Mouse (Mus musculus): ENCODE measurements around the gene Srr. TPM values are rescaled to one million over a fixed set of nuclear protein-coding genes. Genes with fewer than 3 reads are reported as not detected.

Gene Srr
- 11.9 and 12.9 TPM in 2 replicates for polyA plus RNA-seq (2015; fragmentation: Nextera tagmentation; extraction: Ambion mirVana)

DNA sequence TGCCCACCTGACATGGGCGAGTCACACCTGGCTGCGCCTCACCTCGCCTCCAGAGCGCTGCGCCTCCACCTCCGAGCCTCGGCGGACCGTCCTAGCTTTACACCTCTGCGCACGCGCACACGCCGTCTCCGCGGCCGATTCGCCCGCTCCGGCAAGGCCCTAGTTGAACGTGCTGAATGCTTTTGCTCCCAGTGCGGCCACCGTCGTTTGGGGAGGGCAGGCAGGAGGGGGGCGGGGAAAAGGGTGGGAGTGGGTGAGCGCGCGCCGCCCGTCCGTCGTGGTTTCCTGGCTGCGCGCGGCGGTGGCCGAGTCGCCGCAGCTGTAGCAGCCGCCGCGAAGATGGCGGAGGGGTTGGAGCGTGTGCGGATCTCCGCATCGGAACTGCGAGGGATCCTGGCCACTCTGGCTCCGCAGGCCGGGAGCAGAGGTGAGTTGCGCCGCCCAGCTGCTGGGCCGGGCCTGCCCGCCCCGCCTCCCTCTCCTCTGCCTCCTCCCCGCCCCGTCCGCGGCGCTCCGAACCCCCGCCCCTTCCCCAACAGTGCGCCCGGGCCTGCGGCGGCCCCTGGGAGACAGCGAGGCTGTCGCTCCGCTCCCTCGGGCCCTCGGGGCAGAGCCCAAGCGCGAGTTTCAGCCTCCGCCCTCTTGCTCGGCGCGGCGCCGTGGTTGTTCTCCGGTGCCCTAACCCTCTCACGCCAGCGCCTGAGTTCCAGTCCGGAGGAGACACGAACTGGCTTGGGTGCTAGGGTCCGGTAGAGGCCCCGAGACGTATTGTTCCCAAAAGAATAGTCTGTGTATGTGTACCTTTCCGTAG is at the start of gene Srr, which contains the start of gene Smg6:
Gene Srr (minus strand): TSS at position 372 of the 811 bp plus-strand sequence.
Gene Smg6 (plus strand): TSS at position 247 of the 811 bp plus-strand sequence.
- Histone ChIP-seq H3K36me3 (ENCODE audit: insufficient read depth, low read length) (0 out of 2 replicates have a peak, but pooled peaks cover 5% of the 10 kb centered on the region), H3K4me3 (ENCODE audit: low read depth, low read length) (peak within 1 kb of the TSS; percentile 90), H3K9me3 (ENCODE audit: low read length) (no peaks in the 10 kb centered on the region), H3K27ac (ENCODE audit: low read length) (peak within 1 kb of the TSS; percentile 98), H3K4me2 (replicated peaks; ENCODE audit: low read depth, low read length) (peak within 1 kb of the TSS; percentile 60), H3K4me1 (ENCODE audit: insufficient read depth, low read depth, low read length) (peaks cover 9% of the 10 kb centered on the region; the same call in 1 of the 2 replicates), H3K9ac (replicated peaks; ENCODE audit: low read depth) (peak within 1 kb of the TSS; percentile 95), H3K27me3 (replicated peaks; ENCODE audit: insufficient read depth, low read length) (no peaks in the 10 kb centered on the region)
- TF ChIP-seq CTCF (IDR thresholded peaks at IDR 0.05) (no peak; the same call in 1 of the 2 replicates), EP300 (IDR thresholded peaks at IDR 0.05) (no peak)
- ATAC-seq = peak; percentile 96
- WGBS = under 1% methylated on average over 51 of the region's 88 CpGs
- DNase-seq (ENCODE audit: low spot score) = peak; percentile 98

DNA sequence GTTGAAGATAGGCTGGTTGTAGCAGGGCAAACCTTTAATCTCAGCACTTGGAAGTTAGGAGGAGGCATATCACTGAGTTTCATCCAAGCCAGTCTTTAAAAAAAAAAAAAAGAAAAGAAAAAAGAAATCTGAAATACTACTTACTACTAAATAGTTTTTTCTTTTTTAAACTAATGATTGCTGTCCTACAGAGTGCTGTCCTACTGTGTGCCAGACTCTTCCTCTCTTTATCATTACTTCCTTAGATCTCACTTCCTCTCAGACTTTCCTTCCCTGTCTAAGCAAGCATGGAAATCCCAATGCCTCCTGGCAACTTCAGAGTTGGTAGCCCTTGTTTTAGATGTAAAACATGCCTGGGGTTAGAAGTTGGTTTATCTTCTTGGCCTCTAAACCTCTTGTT is 48.9 kb upstream of the Srr start:
- H3K4me3 ChIP-seq (ENCODE audit: low read depth, low read length) = no peak overlapping the region

DNA sequence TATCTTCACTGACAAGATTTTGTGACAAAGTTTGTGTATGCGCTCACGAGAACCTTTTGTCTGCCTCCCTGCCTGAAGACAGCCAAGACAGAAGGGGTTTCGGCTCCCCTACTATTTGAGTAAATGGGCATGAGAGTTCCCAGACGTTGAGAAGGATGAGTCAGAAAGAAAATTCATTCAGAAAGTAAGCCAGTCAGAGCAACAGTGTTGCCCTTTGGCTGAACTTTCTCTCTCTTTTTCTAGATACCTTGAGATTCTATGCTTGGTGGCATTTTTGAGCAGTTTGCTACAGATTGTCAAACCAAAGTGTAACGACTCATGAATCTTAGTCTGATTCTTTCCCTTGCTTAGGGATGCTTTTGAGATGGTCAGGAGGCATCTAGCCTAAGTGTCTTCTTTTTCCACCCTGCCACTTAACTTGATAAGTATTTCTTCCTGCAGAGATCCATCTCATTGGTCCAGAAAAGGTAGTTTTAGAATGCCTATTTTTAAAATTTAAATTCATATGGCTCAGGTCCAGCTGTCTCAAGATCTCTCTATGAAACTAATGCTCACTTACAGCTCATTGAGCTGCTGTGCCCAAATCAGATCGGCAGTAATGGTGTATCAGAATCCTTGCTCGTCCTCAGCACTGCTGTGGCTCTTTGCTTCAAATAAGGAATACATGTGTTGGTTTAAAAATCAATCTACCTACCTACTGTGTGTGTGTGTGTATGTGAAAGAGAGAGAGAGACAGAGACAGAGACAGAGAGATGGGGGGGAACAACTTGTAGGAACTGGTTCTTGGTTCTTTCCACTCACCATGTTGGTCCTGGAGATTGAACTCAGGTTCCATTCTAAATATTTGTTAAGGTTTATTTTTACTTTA is 47.8 kb upstream of the Srr start:
- Histone ChIP-seq H3K4me3 (ENCODE audit: low read depth, low read length) (no peak overlapping the region), H3K27me3 (replicated peaks; ENCODE audit: insufficient read depth, low read length) (no peaks in the 10 kb centered on the region), H3K9me3 (ENCODE audit: low read length) (no peaks in the 10 kb centered on the region), H3K27ac (ENCODE audit: low read length) (no peak overlapping the region), H3K9ac (replicated peaks; ENCODE audit: low read depth) (no peak overlapping the region), H3K4me2 (replicated peaks; ENCODE audit: low read depth, low read length) (no peak overlapping the region), H3K36me3 (ENCODE audit: insufficient read depth, low read length) (no peaks in the 10 kb centered on the region), H3K4me1 (ENCODE audit: insufficient read depth, low read depth, low read length) (no peaks in the 10 kb centered on the region)
- ATAC-seq (no peak), DNase-seq (ENCODE audit: low spot score) (no peak)
- TF ChIP-seq CTCF (IDR thresholded peaks at IDR 0.05) (no peak), EP300 (IDR thresholded peaks at IDR 0.05) (no peak)
- WGBS = 75% methylated on average over 7 of the region's 7 CpGs

More for the DNA sequence above, 48.9 kb upstream of the Srr start:
- Histone ChIP-seq H3K9me3 (ENCODE audit: low read length) (no peaks in the 10 kb centered on the region), H3K27ac (ENCODE audit: low read length) (no peak overlapping the region), H3K27me3 (replicated peaks; ENCODE audit: insufficient read depth, low read length) (no peaks in the 10 kb centered on the region), H3K4me2 (replicated peaks; ENCODE audit: low read depth, low read length) (no peak overlapping the region), H3K36me3 (ENCODE audit: insufficient read depth, low read length) (no peaks in the 10 kb centered on the region), H3K4me1 (ENCODE audit: insufficient read depth, low read depth, low read length) (no peaks in the 10 kb centered on the region), H3K9ac (replicated peaks; ENCODE audit: low read depth) (no peak overlapping the region)
- no peak for TF ChIP-seq EP300 (IDR thresholded peaks at IDR 0.05)
- no peak for TF ChIP-seq CTCF (IDR thresholded peaks at IDR 0.05)
- DNase-seq (ENCODE audit: low spot score) (no peak), ATAC-seq (no peak)

DNA sequence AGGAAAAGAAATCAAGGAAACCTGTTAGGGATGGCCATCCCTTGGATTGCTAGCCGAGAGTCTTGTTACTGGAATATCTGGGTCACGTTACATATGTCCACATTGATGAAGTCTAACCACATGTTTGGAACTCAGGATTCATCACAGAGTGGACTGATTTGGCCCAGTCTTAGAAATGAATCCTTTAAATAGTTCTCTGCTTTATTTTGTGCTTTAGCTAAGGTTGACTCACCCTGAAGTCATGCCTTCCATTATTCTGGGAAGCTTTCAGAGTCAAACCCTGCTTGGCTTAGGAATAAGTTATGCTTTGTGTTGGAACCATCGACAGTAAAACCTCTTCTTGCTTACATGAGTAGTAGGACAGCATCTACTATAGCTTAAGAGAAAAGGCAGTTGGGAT is 39.8 kb upstream of the Srr start:
- TF ChIP-seq CTCF (IDR thresholded peaks at IDR 0.05) = no peak
- TF ChIP-seq EP300 (IDR thresholded peaks at IDR 0.05) = no peak
- ATAC-seq (no peak), DNase-seq (ENCODE audit: low spot score) (no peak)
- Histone ChIP-seq H3K9me3 (ENCODE audit: low read length) (no peaks in the 10 kb centered on the region), H3K4me2 (replicated peaks; ENCODE audit: low read depth, low read length) (no peak overlapping the region), H3K27ac (ENCODE audit: low read length) (no peak overlapping the region), H3K36me3 (ENCODE audit: insufficient read depth, low read length) (no peaks in the 10 kb centered on the region), H3K27me3 (replicated peaks; ENCODE audit: insufficient read depth, low read length) (no peaks in the 10 kb centered on the region), H3K4me3 (ENCODE audit: low read depth, low read length) (no peak overlapping the region), H3K9ac (replicated peaks; ENCODE audit: low read depth) (no peak overlapping the region), H3K4me1 (ENCODE audit: insufficient read depth, low read depth, low read length) (no peaks in the 10 kb centered on the region)
- 89% methylated on average over 3 of the region's 3 CpGs for WGBS

DNA sequence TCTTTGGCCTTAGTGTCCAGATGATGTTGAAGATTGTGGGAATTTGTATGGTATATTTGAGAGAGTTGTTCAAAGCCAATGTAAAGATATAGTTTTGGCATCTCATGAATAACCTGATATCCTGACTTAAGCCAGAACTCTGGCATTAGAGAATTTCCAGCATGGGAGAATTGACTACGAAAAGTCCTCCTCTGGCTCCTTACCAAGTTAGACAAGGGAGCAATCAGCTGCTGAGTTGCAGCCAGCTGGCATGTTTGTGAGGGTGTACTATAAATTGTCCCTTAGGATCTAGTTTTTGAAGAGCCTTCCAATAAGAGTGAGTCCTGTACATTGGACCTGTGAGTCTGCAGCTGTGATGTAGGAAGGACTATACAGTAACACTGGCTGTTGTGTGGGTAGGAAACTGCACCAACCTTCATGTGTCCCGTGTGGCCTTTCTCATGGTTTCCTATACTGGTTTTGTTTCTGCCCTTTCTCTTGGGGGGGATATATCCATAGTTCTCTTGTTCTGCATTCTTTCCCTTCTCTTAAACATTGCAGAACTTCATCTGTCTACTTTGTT is 37.2 kb upstream of the Srr start:
- 69% methylated on average over 2 of the region's 2 CpGs for WGBS
- no peak overlapping the region for H3K27ac ChIP-seq (ENCODE audit: low read length)

DNA sequence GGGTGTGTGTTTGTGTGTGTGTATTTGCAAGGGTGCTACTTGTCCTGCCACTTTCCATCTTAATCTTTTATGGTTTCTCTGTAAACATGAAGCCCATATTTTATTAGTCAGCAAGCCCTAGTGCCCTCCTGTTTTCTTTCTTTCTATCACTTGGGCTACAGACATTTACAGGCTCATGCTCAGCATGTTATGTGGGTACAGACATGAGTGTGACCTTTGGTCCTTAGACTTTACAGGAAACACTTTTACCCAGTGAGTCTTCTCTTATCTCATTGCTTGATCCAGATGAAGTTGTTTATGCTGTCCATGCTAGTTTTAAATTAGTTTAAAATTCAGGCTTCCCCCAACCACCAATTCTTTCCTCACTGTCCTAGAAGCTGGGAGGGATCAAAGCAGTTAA is 36.2 kb upstream of the Srr start:
- no peak overlapping the region for H3K4me2 ChIP-seq (replicated peaks; ENCODE audit: low read depth, low read length)
- no peak overlapping the region for H3K27ac ChIP-seq (ENCODE audit: low read length)
- no peaks in the 10 kb centered on the region for H3K9me3 ChIP-seq (ENCODE audit: low read length)
- DNase-seq (ENCODE audit: low spot score) (no peak), ATAC-seq (no peak)
- no peaks in the 10 kb centered on the region for H3K27me3 ChIP-seq (replicated peaks; ENCODE audit: insufficient read depth, low read length)
- H3K4me3 ChIP-seq (ENCODE audit: low read depth, low read length) = no peak overlapping the region
- no peak overlapping the region for H3K9ac ChIP-seq (replicated peaks; ENCODE audit: low read depth)
- H3K36me3 ChIP-seq (ENCODE audit: insufficient read depth, low read length) = no peaks in the 10 kb centered on the region
- H3K4me1 ChIP-seq (ENCODE audit: insufficient read depth, low read depth, low read length) = no peaks in the 10 kb centered on the region
- TF ChIP-seq CTCF (IDR thresholded peaks at IDR 0.05) (no peak), EP300 (IDR thresholded peaks at IDR 0.05) (no peak)

More for the DNA sequence above, 37.2 kb upstream of the Srr start:
- no peak for ATAC-seq
- peak; percentile 22 for DNase-seq (ENCODE audit: low spot score)
- Histone ChIP-seq H3K9ac (replicated peaks; ENCODE audit: low read depth) (no peak overlapping the region), H3K4me1 (ENCODE audit: insufficient read depth, low read depth, low read length) (no peaks in the 10 kb centered on the region), H3K27me3 (replicated peaks; ENCODE audit: insufficient read depth, low read length) (no peaks in the 10 kb centered on the region), H3K4me2 (replicated peaks; ENCODE audit: low read depth, low read length) (no peak overlapping the region), H3K9me3 (ENCODE audit: low read length) (no peaks in the 10 kb centered on the region), H3K36me3 (ENCODE audit: insufficient read depth, low read length) (no peaks in the 10 kb centered on the region), H3K4me3 (ENCODE audit: low read depth, low read length) (no peak overlapping the region)
- TF ChIP-seq CTCF (IDR thresholded peaks at IDR 0.05) = no peak
- no peak for TF ChIP-seq EP300 (IDR thresholded peaks at IDR 0.05)

Data from lung, postnatal 0 days (tissue).